Mouse (Mus musculus) kidney, postnatal 0 days (tissue): Measurements from ENCODE around the gene Pde1b. TPM values are rescaled to one million over a fixed set of nuclear protein-coding genes. Genes with fewer than 3 reads are reported as not detected.

ENCODE experiments used
- ATAC-seq: fragments of 200-750 bp; cut with Nextera tagmentation; replicated peaks from 2 replicates; pipeline ENCODE4 v1.8.0; 2017; ENCODE audit warnings: low read depth, moderate number of reproducible peaks, moderate TSS enrichment, moderate library complexity; ENCODE audit not compliant: low FRiP score
- DNase-seq: peaks from one replicate; pipeline ENCODE4 v3.0.0-alpha.2; 2016; ENCODE audit warnings: low spot score
- H3K27ac ChIP-seq: fragments of 300-500 bp; sonication (generic); 2 replicates; pipeline ENCODE4 v1.5.1; 2014; ENCODE audit warnings: mild to moderate bottlenecking
- H3K27me3 ChIP-seq: fragments of 300-500 bp; sonication (generic); 2 replicates; pipeline ENCODE4 v1.6.1; 2014; ENCODE audit warnings: low read length, mixed read lengths; ENCODE audit not compliant: insufficient read depth
- H3K36me3 ChIP-seq: fragments of 300-500 bp; sonication (generic); 2 replicates; pipeline ENCODE4 v1.6.1; 2014; ENCODE audit warnings: low read length, mixed read lengths; ENCODE audit not compliant: insufficient read depth
- H3K4me1 ChIP-seq: fragments of 300-500 bp; sonication (generic); replicated peaks from 2 replicates; pipeline ENCODE4 v1.6.1; 2014; ENCODE audit warnings: antibody characterized with exemption, low read length, mixed read lengths; ENCODE audit not compliant: insufficient read depth
- H3K4me2 ChIP-seq: fragments of 300-500 bp; sonication (generic); 2 replicates; pipeline ENCODE4 v1.6.1; 2014; ENCODE audit warnings: mild to moderate bottlenecking, low read length, moderate library complexity, mixed read lengths
- H3K4me3 ChIP-seq: fragments of 300-500 bp; sonication (generic); replicated peaks from 2 replicates; pipeline ENCODE4 v1.5.1; 2014; ENCODE audit warnings: low read depth, low read length
- H3K9ac ChIP-seq: fragments of 300-500 bp; sonication (generic); 2 replicates; pipeline ENCODE4 v1.6.1; 2014; ENCODE audit warnings: low read depth, low read length
- H3K9me3 ChIP-seq: fragments of 300-500 bp; sonication (generic); replicated peaks from 2 replicates; pipeline ENCODE4 v1.6.1; 2016; ENCODE audit warnings: low read length, inconsistent platforms, mixed read lengths
- CTCF ChIP-seq: IDR thresholded peaks from 2 replicates; pipeline ENCODE4 v1.5.1; 2016; ENCODE audit warnings: antibody characterized with exemption, low read depth, mild to moderate bottlenecking, moderate library complexity
- WGBS: fragments of 180-500 bp; shearing (Covaris S2); extraction: QIAGEN DNeasy Blood & Tissue Kit; methylation state at CpG from one replicate; pipeline ENCODE4 v1.1.7; 2014; 5-methylcytosine and 5-hydroxymethylcytosine counted together
- polyA plus RNA-seq: library from polyadenylated mRNA; unstranded; fragments of >200 nt; fragmentation: Nextera tagmentation; extraction: Ambion mirVana; gene quantifications from 2 replicates; pipeline ENCODE4 v1.2.1, GENCODE M21; 2015

Gene Pde1b
- polyA plus RNA-seq, 1 experiment from 2014 or later: 3.5 TPM

- 32% methylated on average over 2 of the region's 2 CpGs for WGBS
- no peaks in the 10 kb centered on the region for H3K36me3 ChIP-seq
- no peak overlapping the region for H3K4me3 ChIP-seq
- peaks cover 12% of the 10 kb centered on the region for H3K4me1 ChIP-seq
- H3K9me3 ChIP-seq: no peaks in the 10 kb centered on the region
- H3K9ac ChIP-seq: no peak overlapping the region
- ATAC-seq (no peak), DNase-seq (no peak)
- no peaks in the 10 kb centered on the region for H3K27me3 ChIP-seq
- no peak overlapping the region; the same call in 1 of the 2 replicates for H3K4me2 ChIP-seq
- H3K27ac ChIP-seq: no peak overlapping the region
- no peak for TF ChIP-seq CTCF
Measured at GRCm38 (mm10) chr15:103539259-103539658, 36.4 kb downstream of the Pde1b start.

- ATAC-seq (no peak), DNase-seq (no peak)
- TF ChIP-seq CTCF: no peak
- no peaks in the 10 kb centered on the region for H3K27me3 ChIP-seq
- H3K4me2 ChIP-seq: no peak overlapping the region
- H3K9ac ChIP-seq: no peak overlapping the region
- no peak overlapping the region for H3K4me3 ChIP-seq
- WGBS: 37% methylated on average over 1 of the region's 1 CpGs
- H3K27ac ChIP-seq: no peak overlapping the region
- no peaks in the 10 kb centered on the region for H3K9me3 ChIP-seq
- peaks cover 12% of the 10 kb centered on the region for H3K4me1 ChIP-seq
- no peaks in the 10 kb centered on the region for H3K36me3 ChIP-seq
Measured at GRCm38 (mm10) chr15:103540646-103541045, 37.8 kb downstream of the Pde1b start.

GRCm38 (mm10) chr15:103542526-103542925 is 39.7 kb downstream of the Pde1b start:
- H3K9me3 ChIP-seq: no peaks in the 10 kb centered on the region
- DNase-seq (no peak), ATAC-seq (peak; percentile 33; the same call in 1 of the 2 replicates)
- peaks cover 5% of the 10 kb centered on the region for H3K4me1 ChIP-seq
- no peak overlapping the region for H3K9ac ChIP-seq
- no peak overlapping the region for H3K4me2 ChIP-seq
- H3K4me3 ChIP-seq: no peak overlapping the region
- H3K36me3 ChIP-seq: no peaks in the 10 kb centered on the region
- H3K27me3 ChIP-seq: no peaks in the 10 kb centered on the region
- H3K27ac ChIP-seq: 0 out of 2 replicates have a peak overlapping the region, but pooled peaks have one; percentile 25
- TF ChIP-seq CTCF: no peak

- Histone ChIP-seq H3K4me3 (no peak overlapping the region), H3K27me3 (no peaks in the 10 kb centered on the region), H3K27ac (no peak overlapping the region), H3K9ac (no peak overlapping the region), H3K4me1 (no peaks in the 10 kb centered on the region), H3K9me3 (no peaks in the 10 kb centered on the region), H3K36me3 (no peaks in the 10 kb centered on the region), H3K4me2 (no peak overlapping the region)
- ATAC-seq (no peak), DNase-seq (no peak)
- TF ChIP-seq CTCF: peak; percentile 38; the same call in 1 of the 2 replicates
- 84% methylated on average over 3 of the region's 3 CpGs for WGBS
Measured at GRCm38 (mm10) chr15:103547983-103548382, 45.1 kb downstream of the Pde1b start.

- WGBS: 82% methylated on average over 1 of the region's 1 CpGs
- Histone ChIP-seq H3K9ac (no peak overlapping the region), H3K4me2 (no peak overlapping the region), H3K27me3 (no peaks in the 10 kb centered on the region), H3K4me1 (no peaks in the 10 kb centered on the region), H3K4me3 (no peak overlapping the region), H3K36me3 (no peaks in the 10 kb centered on the region), H3K27ac (no peak overlapping the region), H3K9me3 (no peaks in the 10 kb centered on the region)
- no peak for TF ChIP-seq CTCF
- no peak for ATAC-seq
- DNase-seq: no peak
Measured at GRCm38 (mm10) chr15:103549475-103549874, 46.6 kb downstream of the Pde1b start.

- no peaks in the 10 kb centered on the region for H3K36me3 ChIP-seq
- ATAC-seq: no peak
- H3K4me1 ChIP-seq: no peaks in the 10 kb centered on the region
- 5% methylated on average over 1 of the region's 1 CpGs for WGBS
- H3K4me2 ChIP-seq: no peak overlapping the region
- no peak overlapping the region for H3K4me3 ChIP-seq
- no peak for TF ChIP-seq CTCF
- no peak overlapping the region for H3K27ac ChIP-seq
- no peak for DNase-seq
- H3K9me3 ChIP-seq: no peaks in the 10 kb centered on the region
- no peak overlapping the region for H3K9ac ChIP-seq
- no peaks in the 10 kb centered on the region for H3K27me3 ChIP-seq
Measured at GRCm38 (mm10) chr15:103551053-103551452, 48.2 kb downstream of the Pde1b start.

GRCm38 (mm10) chr15:103552096-103552690 is 49.4 kb downstream of the Pde1b start:
- Histone ChIP-seq H3K36me3 (no peaks in the 10 kb centered on the region), H3K4me2 (no peak overlapping the region), H3K4me1 (no peaks in the 10 kb centered on the region), H3K9ac (no peak overlapping the region), H3K4me3 (no peak overlapping the region), H3K27ac (no peak overlapping the region), H3K27me3 (no peaks in the 10 kb centered on the region), H3K9me3 (no peaks in the 10 kb centered on the region)
- peak; percentile 87 for TF ChIP-seq CTCF
- ATAC-seq (no peak), DNase-seq (peak; percentile 84)
- 48% methylated on average over 3 of the region's 3 CpGs for WGBS
